Mouse (Mus musculus) brain, embryonic 14.5 days (tissue): ENCODE measurements around the gene Cdc6.
A peak's percentile ranks its signal among the peaks of the same experiment; 100 is the strongest.

ENCODE experiments used
- CTCF ChIP-seq: fragments of 200-500 bp; IDR thresholded peaks from 2 replicates; pipeline ENCODE4 v1.5.1; 2012; ENCODE audit warnings: inconsistent platforms, mild to moderate bottlenecking, moderate library complexity, borderline replicate concordance; ENCODE audit not compliant: insufficient read depth, insufficient read length; ENCODE audit errors: extremely low read depth
- POLR2A ChIP-seq: fragments of 200-500 bp; IDR thresholded peaks from 2 replicates; pipeline ENCODE4 v1.6.1; 2012; ENCODE audit warnings: mild to moderate bottlenecking, inconsistent platforms, borderline replicate concordance; ENCODE audit not compliant: poor library complexity, insufficient read depth, insufficient read length, severe bottlenecking; ENCODE audit errors: extremely low read depth

DNA sequence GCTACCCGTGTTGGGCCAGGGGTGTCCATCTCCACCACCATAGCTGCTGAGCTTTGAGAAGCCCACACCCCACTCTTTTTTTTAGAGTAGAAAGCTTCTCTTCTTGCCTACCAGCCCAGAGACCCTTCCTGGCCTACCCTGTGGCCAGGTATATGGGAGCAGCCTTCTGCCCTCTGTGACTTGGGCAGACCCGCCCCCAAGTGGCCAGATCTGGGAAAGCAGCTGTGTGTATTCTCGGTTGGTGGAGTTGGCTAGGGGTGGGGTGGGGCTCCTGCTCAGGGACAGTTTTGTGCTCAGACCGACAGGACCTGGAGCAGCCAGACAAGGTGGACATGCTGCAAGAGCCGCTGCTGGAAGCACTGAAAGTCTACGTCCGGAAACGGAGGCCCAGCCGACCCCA lies 64.6 kb downstream of the Cdc6 start:
- TF ChIP-seq POLR2A (no peak), CTCF (peak; percentile 93)
